Mouse (Mus musculus) liver, postnatal 0 days (tissue): Measurements from ENCODE around the gene Slc22a12. TPM values are rescaled to one million over a fixed set of nuclear protein-coding genes. Genes with fewer than 3 reads are reported as not detected.
A peak's percentile ranks its signal among the peaks of the same experiment; 100 is the strongest.

Experiments
- ATAC-seq: fragments of 200-750 bp; cut with Nextera tagmentation; 2 replicates; pipeline ENCODE4 v1.8.0; 2017; ENCODE audit warnings: mild to moderate bottlenecking, moderate library complexity
- DNase-seq: peaks from one replicate; pipeline ENCODE4 v3.0.0-alpha.2; 2016
- H3K27ac ChIP-seq: fragments of 300-500 bp; sonication (generic); 2 replicates; pipeline ENCODE4 v1.5.1; 2014; ENCODE audit warnings: antibody characterized with exemption, moderate library complexity, mild to moderate bottlenecking, low read depth
- H3K27me3 ChIP-seq: fragments of 300-500 bp; sonication (generic); 2 replicates; pipeline ENCODE4 v1.6.1; 2014; ENCODE audit warnings: low read length, control low read depth, mixed read lengths; ENCODE audit not compliant: insufficient read depth
- H3K36me3 ChIP-seq: fragments of 300-500 bp; sonication (generic); replicated peaks from 2 replicates; pipeline ENCODE4 v1.6.1; 2014; ENCODE audit warnings: mild to moderate bottlenecking, control low read depth, low read length, moderate library complexity, mixed read lengths; ENCODE audit not compliant: insufficient read depth
- H3K4me1 ChIP-seq: fragments of 300-500 bp; sonication (generic); 2 replicates; pipeline ENCODE4 v1.6.1; 2014; ENCODE audit warnings: antibody characterized with exemption, mild to moderate bottlenecking, control low read depth; ENCODE audit not compliant: insufficient read depth
- H3K4me2 ChIP-seq: fragments of 300-500 bp; sonication (generic); 2 replicates; pipeline ENCODE4 v1.6.1; 2014; ENCODE audit warnings: low read depth, mild to moderate bottlenecking, low read length, moderate library complexity, mixed read lengths
- H3K4me3 ChIP-seq: fragments of 300-500 bp; sonication (generic); 2 replicates; pipeline ENCODE4 v1.5.1; 2014; ENCODE audit warnings: low read depth, low read length
- H3K9ac ChIP-seq: fragments of 300-500 bp; sonication (generic); replicated peaks from 2 replicates; pipeline ENCODE4 v1.6.1; 2014; ENCODE audit warnings: mild to moderate bottlenecking, moderate library complexity
- H3K9me3 ChIP-seq: fragments of 300-500 bp; sonication (generic); 2 replicates; pipeline ENCODE4 v1.6.1; 2016; ENCODE audit warnings: mild to moderate bottlenecking, control low read depth, low read length, mixed read lengths
- CTCF ChIP-seq: sonication (generic); IDR thresholded peaks from 2 replicates; pipeline ENCODE4 v1.5.1; 2016; ENCODE audit warnings: antibody characterized with exemption, low read depth
- EP300 ChIP-seq: IDR thresholded peaks from 2 replicates; pipeline ENCODE4 v1.6.1; 2016; ENCODE audit warnings: antibody characterized with exemption, low read depth, mild to moderate bottlenecking
- WGBS: fragments of 180-500 bp; shearing (Covaris S2); extraction: QIAGEN DNeasy Blood & Tissue Kit; methylation state at CpG from one replicate; pipeline ENCODE4 v1.1.7; 2014; ENCODE audit not compliant: insufficient replicate concordance; 5-methylcytosine and 5-hydroxymethylcytosine counted together
- polyA plus RNA-seq: library from polyadenylated mRNA; unstranded; fragments of >200 nt; fragmentation: Nextera tagmentation; extraction: Ambion mirVana; gene quantifications from 2 replicates; pipeline ENCODE4 v1.2.1, GENCODE M21; 2015

The Slc22a12 gene
- polyA plus RNA-seq, 1 experiment from 2014 or later = not detected

- no peaks in the 10 kb centered on the region for H3K9me3 ChIP-seq
- H3K36me3 ChIP-seq = no peaks in the 10 kb centered on the region
- H3K4me1 ChIP-seq = no peaks in the 10 kb centered on the region
- 81% methylated on average over 6 of the region's 6 CpGs for WGBS
- DNase-seq (no peak), ATAC-seq (no peak)
- H3K27ac ChIP-seq = no peak overlapping the region
- no peak overlapping the region for H3K4me2 ChIP-seq
- H3K27me3 ChIP-seq = no peaks in the 10 kb centered on the region
- no peak overlapping the region for H3K9ac ChIP-seq
- no peak for TF ChIP-seq CTCF
- TF ChIP-seq EP300 = no peak
- H3K4me3 ChIP-seq = no peak overlapping the region
These were observed 22.3 kb upstream of the Slc22a12 start for GRCm38 (mm10) chr19:6565136-6565535.

GRCm38 (mm10) chr19:6560246-6560815 lies 17.5 kb upstream of the Slc22a12 start:
- no peak for ATAC-seq
- no peaks in the 10 kb centered on the region for H3K4me1 ChIP-seq
- TF ChIP-seq EP300 = no peak
- no peak for TF ChIP-seq CTCF
- DNase-seq = no peak
- no peak overlapping the region for H3K27ac ChIP-seq
- no peak overlapping the region for H3K4me2 ChIP-seq
- H3K27me3 ChIP-seq = no peaks in the 10 kb centered on the region
- H3K9ac ChIP-seq = no peak overlapping the region
- 79% methylated on average over 7 of the region's 7 CpGs for WGBS
- H3K9me3 ChIP-seq = no peaks in the 10 kb centered on the region
- H3K36me3 ChIP-seq = no peaks in the 10 kb centered on the region
- no peak overlapping the region for H3K4me3 ChIP-seq

GRCm38 (mm10) chr19:6559576-6559975 lies 16.7 kb upstream of the Slc22a12 start:
- Histone ChIP-seq H3K4me2 (no peak overlapping the region), H3K36me3 (no peaks in the 10 kb centered on the region), H3K27ac (no peak overlapping the region), H3K27me3 (no peaks in the 10 kb centered on the region), H3K9ac (no peak overlapping the region), H3K4me1 (no peaks in the 10 kb centered on the region), H3K9me3 (no peaks in the 10 kb centered on the region), H3K4me3 (no peak overlapping the region)
- WGBS = 60% methylated on average over 4 of the region's 4 CpGs
- DNase-seq (no peak), ATAC-seq (no peak)
- no peak for TF ChIP-seq CTCF
- TF ChIP-seq EP300 = no peak

GRCm38 (mm10) chr19:6553819-6554582 lies 11.2 kb upstream of the Slc22a12 start:
- no peak overlapping the region for H3K9ac ChIP-seq
- H3K4me3 ChIP-seq = no peak overlapping the region
- 15% methylated on average over 8 of the region's 8 CpGs for WGBS
- no peaks in the 10 kb centered on the region for H3K9me3 ChIP-seq
- 0 out of 2 replicates have a peak, but pooled peaks have one; percentile 29 for ATAC-seq
- no peak for DNase-seq
- no peaks in the 10 kb centered on the region for H3K27me3 ChIP-seq
- no peaks in the 10 kb centered on the region for H3K4me1 ChIP-seq
- no peak for TF ChIP-seq CTCF
- no peak for TF ChIP-seq EP300
- H3K27ac ChIP-seq = peak overlapping the region; percentile 29; the same call in 1 of the 2 replicates
- no peaks in the 10 kb centered on the region for H3K36me3 ChIP-seq
- H3K4me2 ChIP-seq = no peak overlapping the region

- Histone ChIP-seq H3K4me3 (no peak overlapping the region), H3K9ac (no peak overlapping the region), H3K27ac (no peak overlapping the region; the same call in 1 of the 2 replicates), H3K36me3 (no peaks in the 10 kb centered on the region), H3K9me3 (no peaks in the 10 kb centered on the region), H3K27me3 (no peaks in the 10 kb centered on the region), H3K4me1 (no peaks in the 10 kb centered on the region), H3K4me2 (no peak overlapping the region)
- 62% methylated on average over 5 of the region's 5 CpGs for WGBS
- DNase-seq (no peak), ATAC-seq (no peak)
- no peak for TF ChIP-seq CTCF
- TF ChIP-seq EP300 = no peak
These were observed 10.3 kb upstream of the Slc22a12 start for GRCm38 (mm10) chr19:6553174-6553573.

- ATAC-seq (peak; percentile 64), DNase-seq (peak; percentile 62)
- Histone ChIP-seq H3K9me3 (no peaks in the 10 kb centered on the region), H3K4me3 (no peak overlapping the region), H3K4me2 (no peak overlapping the region), H3K27me3 (no peaks in the 10 kb centered on the region), H3K9ac (no peak overlapping the region), H3K4me1 (no peaks in the 10 kb centered on the region), H3K27ac (no peak overlapping the region), H3K36me3 (no peaks in the 10 kb centered on the region)
- TF ChIP-seq EP300 = no peak
- peak; percentile 82 for TF ChIP-seq CTCF
- WGBS = 65% methylated on average over 4 of the region's 4 CpGs
These were observed 9.6 kb upstream of the Slc22a12 start for GRCm38 (mm10) chr19:6552302-6553028.
